Mouse (Mus musculus) 3T3-L1 (cell line): ENCODE results near the gene Cntnap4.

Experiments used
- DNase-seq: peaks from one replicate; pipeline ENCODE4 v3.0.0-alpha.2; 2015; ENCODE audit warnings: low read depth, low spot score

Gene Cntnap4

DNA sequence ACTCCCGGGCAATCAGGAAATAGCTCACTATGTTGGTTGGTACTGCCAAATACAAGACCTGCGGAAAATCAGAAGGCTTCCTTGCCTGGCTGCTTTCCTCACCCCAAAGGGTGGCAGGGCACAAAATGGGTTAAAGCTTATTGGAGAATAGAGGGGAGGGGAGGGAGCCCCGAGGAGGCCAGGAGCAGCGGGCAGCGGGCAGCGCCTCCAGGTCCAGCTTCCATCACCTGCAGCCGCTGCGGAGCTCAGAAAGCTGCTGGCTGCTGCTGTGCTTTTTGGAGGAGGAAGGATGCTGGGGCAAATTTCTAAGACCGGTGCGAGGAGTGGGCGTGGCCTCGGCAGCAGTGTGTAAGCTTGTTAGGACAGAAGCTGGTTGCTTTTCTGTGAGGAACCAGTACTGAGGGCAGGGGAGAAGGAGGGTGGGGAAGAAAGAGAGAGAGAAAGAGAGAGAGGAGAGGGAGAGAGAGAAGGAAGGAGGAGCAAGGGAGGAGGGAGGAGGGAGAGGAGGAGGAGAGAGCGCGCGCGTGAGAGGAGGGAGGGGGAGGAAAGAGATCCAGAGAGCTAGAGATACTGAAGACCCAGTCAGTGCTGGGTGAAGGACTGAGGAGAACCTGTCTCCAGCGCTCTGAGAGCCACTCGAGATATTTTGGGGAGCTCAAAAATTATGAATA is at the start of gene Cntnap4:
Cntnap4 (plus strand) TSS at position 573 of the 671 bp plus-strand sequence.
- DNase-seq = no peak

DNA sequence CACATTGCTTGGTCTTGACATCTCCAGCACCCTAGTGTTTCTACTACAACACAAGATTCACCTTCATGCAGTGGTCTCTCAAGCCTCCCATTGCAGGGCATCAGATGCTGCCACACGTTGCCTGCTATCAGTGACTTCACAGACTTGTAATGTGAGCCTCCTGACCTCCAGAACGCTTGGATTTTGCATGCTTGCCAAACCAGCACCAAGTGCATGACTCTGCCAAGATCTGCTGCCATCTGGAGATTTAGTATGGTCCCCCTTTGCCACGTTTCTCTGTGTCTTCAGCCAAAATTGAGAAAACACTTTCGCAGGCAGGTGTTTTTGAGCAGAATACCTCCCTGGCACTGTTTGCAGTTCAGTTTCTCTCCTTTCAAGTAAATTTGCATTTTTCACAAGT is 12.5 kb upstream of the Cntnap4 start:
- DNase-seq = no peak

GRCm38 (mm10) chr8:112570541-112570940 is 698 bp downstream of the Cntnap4 start:
- no peak for DNase-seq

- peak; percentile 25 for DNase-seq
Measured at GRCm38 (mm10) chr8:112571337-112571904, 1.6 kb downstream of the Cntnap4 start.

- DNase-seq = no peak
Measured at GRCm38 (mm10) chr8:112581473-112581872, 11.6 kb downstream of the Cntnap4 start.

- no peak for DNase-seq
Measured at GRCm38 (mm10) chr8:112583440-112583839, 13.6 kb downstream of the Cntnap4 start.

GRCm38 (mm10) chr8:112588357-112589051 is 18.7 kb downstream of the Cntnap4 start:
- no peak for DNase-seq

DNA sequence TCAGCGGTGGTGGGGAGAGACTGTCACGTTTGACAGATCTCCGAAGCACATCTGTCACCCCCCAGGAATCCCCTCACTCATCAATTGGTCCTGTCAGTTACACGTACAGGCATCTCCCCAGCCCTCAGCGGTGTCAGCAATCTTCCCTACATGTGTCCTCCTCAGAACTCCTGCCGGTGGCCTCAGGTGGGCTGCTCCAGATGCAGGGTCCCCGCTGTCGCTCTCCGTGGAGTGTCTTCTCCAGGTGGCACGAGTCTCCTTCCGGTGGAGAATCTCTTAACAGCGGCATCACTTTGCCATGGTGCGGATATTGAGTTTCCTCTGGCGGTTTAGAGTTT is 19.2 kb downstream of the Cntnap4 start:
- DNase-seq = no peak

GRCm38 (mm10) chr8:112596023-112596776 is 26.4 kb downstream of the Cntnap4 start:
- no peak for DNase-seq

DNA sequence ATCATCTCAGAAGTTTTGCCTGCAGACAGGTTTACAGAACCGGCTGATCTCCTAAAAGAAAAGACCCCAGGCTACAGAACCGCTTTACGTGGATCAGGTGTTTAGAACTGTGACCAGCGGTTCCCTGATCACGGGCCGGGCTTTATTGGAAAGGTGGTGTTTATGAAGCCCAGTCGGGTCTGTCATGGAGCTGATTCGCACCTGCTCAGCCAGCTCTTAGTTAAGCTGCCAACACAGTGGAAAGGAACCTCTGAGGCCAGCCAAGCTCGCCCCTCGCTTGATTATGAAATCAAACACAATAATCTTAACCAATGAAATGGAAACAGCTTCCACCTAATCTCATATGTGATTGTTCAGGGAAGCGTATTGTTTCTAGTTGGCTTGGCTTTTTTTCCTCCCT is 30.1 kb downstream of the Cntnap4 start:
- DNase-seq = no peak

- no peak for DNase-seq
Measured at GRCm38 (mm10) chr8:112601150-112601549, 31.3 kb downstream of the Cntnap4 start.

DNA sequence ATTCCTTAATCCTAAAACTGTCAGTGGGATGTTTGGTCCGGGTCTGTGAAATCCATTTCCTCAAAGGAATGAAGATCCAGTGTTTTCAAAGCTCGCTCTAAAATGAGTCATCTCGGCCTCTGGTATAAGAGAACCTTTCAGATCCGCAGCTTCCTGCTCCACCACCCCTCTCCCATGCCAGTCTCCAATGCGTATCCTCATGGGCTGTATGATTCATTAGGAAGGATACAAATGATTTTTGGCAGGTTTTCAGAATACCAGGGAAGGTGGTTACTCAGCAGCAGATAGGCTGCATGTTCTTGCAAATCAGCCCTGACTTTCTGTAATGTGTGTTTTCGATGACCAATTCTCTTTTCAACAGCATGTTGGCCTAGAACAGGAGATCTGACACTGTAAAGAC is 40.3 kb downstream of the Cntnap4 start:
- DNase-seq = peak; percentile 4

DNA sequence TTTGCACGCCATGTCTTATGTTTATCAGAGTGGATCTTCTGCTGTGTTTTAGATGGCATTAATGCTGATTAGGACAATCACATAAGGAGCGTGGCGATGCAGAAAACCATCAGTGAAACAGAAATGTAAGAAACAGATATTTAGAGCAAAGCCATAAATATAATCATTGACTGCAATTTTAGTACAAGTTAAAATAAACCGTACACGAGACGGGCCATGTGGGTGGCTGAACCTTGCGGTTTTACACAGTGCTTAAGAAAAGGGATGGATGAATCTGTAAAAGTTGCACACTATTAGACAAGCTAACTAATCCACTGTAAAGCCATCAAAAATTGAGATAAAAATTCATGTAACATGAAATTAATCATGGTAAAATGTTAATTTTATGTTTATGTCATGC is 58.9 kb downstream of the Cntnap4 start:
- no peak for DNase-seq

DNA sequence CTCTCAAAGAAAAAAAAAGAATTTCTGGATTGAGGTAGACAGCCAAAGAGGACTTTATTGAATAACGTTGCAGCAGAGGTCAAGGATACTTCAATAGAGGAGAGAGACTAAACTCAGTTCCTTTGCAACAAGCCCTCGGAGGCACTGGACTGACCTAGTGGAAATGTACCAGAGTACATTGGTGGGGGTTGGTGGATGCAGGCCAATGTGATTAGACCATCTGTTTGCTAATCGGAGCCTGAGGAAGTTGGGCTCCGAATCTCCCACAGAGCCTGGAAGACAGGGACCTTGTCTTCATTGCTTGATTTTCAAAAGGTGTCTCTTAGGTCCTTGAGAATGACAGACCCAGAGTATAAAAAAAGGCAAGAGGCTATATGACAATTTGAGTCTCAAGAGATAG is 82.8 kb downstream of the Cntnap4 start:
- no peak for DNase-seq

DNA sequence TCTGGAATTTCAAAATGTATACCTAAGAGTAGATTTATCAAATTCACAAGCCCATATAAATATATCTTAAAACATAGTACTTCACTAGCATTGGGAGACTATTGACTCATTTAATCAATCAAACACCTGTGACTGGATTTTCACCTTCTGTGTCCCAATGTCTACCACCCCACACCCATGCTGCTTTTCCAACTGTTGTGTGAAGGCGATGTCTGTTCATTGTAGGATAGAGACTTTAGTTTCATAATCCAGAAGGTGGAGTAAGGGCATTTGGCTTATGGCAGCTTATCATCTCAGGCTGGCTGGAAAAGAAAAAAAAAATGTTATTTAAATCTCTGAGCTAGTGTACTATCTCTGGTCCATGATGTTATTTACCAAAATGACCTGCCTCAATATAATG is 83.4 kb downstream of the Cntnap4 start:
- DNase-seq = no peak

- DNase-seq = no peak
Measured at GRCm38 (mm10) chr8:112653994-112654393, 84.2 kb downstream of the Cntnap4 start.

DNA sequence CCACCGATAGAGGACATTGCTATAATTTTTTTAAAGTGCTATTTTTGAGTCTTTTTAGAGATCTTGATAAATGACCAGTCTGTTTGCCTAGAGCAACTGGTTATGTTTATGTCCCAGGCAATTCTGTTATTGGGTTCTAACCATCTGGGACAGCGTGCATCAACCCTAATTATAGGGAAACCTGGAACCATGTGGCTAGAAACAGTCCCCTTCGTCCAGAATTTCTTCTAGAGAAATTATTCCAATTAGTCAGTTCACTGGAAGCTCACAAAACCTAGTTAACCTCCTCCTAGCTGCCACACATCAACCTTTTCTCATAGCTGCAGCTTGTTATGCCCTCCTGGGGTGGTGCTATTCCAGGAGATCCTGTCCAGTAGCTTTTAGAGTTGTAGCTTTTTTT is 94.2 kb downstream of the Cntnap4 start:
- DNase-seq = no peak

- DNase-seq = no peak
Measured at GRCm38 (mm10) chr8:112674671-112675070, 104.8 kb downstream of the Cntnap4 start.

- DNase-seq = no peak
Measured at GRCm38 (mm10) chr8:112681757-112682156, 111.9 kb downstream of the Cntnap4 start.

DNA sequence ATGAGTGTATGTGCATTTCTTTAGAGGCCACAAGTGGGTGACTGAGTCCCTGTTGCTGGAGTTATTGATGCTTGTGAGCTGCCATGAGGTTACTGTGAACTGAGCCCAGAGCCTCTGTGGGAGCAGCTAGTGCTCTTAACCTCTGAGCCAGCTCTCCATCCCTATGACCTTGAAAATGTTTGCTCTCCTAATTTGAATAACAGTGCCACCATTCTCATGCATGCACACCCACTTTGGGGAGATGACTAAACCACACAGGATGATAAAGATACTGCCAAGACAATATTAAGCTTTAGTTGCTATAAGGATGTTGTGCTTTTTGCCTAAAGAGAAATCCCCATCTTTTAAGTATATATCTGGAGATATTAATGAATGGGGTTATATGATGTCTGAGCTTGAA is 125.9 kb downstream of the Cntnap4 start:
- no peak for DNase-seq

- DNase-seq = no peak
Measured at GRCm38 (mm10) chr8:112698141-112698540, 128.3 kb downstream of the Cntnap4 start.

DNA sequence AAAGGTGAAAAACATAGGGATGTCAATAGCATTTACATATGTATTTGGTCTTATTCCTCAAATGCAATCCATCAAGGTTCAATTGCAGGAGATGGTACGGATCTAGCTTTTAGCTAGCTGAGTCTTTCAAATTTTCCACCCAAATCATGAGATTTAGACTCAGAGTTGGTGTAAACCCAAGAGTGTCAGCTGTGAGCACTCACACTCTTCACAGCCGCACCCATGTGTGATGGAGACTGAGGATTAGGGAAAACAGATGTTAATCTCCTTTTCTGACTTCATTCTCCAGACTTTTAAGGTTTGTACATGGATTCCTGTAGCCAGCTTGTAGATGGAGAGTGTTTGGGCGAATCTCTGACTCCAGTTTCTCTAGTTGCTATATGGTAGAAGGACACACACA is 147.1 kb downstream of the Cntnap4 start:
- no peak for DNase-seq
